Mouse (Mus musculus): Measurements from ENCODE around the gene Bmp2k.
A peak's percentile ranks its signal among the peaks of the same experiment; 100 is the strongest.

Bmp2k gene

GRCm38 (mm10) chr5:97108333-97108732 lies 110.8 kb downstream of the Bmp2k start:
- DNase-seq (ENCODE audit: low spot score in 2 of 2), result no peak

- DNase-seq (ENCODE audit: low spot score in 2 of 2), result no peak
Observed at GRCm38 (mm10) chr5:97110133-97110532, 112.6 kb downstream of the Bmp2k start.

- peak; percentile 13 to 23 for DNase-seq (ENCODE audit: low spot score in 2 of 2)
Observed at GRCm38 (mm10) chr5:97110697-97111096, 113.2 kb downstream of the Bmp2k start.

- peak; percentile 97 to 99 for DNase-seq (ENCODE audit: low spot score in 2 of 2)
Observed at GRCm38 (mm10) chr5:97111207-97111910, 113.9 kb downstream of the Bmp2k start, which contains the start of gene Paqr3. Gene Paqr3 (minus strand): TSS chr5:97111596.

GRCm38 (mm10) chr5:97124977-97125376 lies 127.5 kb downstream of the Bmp2k start:
- DNase-seq (ENCODE audit: low spot score in 2 of 2), result no peak

- no peak for DNase-seq (ENCODE audit: low spot score in 2 of 2)
Observed at GRCm38 (mm10) chr5:97125459-97125970, 128.0 kb downstream of the Bmp2k start.

- DNase-seq (ENCODE audit: low spot score in 2 of 2), result peak; percentile 32 to 54
Observed at GRCm38 (mm10) chr5:97126005-97126404, 128.5 kb downstream of the Bmp2k start.

GRCm38 (mm10) chr5:97127284-97127683 lies 129.8 kb downstream of the Bmp2k start:
- no peak for DNase-seq (ENCODE audit: low spot score in 2 of 2)

- DNase-seq (ENCODE audit: low spot score in 2 of 2), result peak; percentile 56 to 83
Observed at GRCm38 (mm10) chr5:97128242-97129226, 131.0 kb downstream of the Bmp2k start.

GRCm38 (mm10) chr5:97129589-97129988 lies 132.1 kb downstream of the Bmp2k start:
- DNase-seq (ENCODE audit: low spot score in 2 of 2), result no peak

GRCm38 (mm10) chr5:97135331-97135730 lies 137.8 kb downstream of the Bmp2k start:
- no peak for DNase-seq (ENCODE audit: low spot score in 2 of 2)

All from frontal cortex, postnatal 36 days (tissue).